22 mouse cellular contexts compared by ENCODE assay signal in the genomic region with DNA sequence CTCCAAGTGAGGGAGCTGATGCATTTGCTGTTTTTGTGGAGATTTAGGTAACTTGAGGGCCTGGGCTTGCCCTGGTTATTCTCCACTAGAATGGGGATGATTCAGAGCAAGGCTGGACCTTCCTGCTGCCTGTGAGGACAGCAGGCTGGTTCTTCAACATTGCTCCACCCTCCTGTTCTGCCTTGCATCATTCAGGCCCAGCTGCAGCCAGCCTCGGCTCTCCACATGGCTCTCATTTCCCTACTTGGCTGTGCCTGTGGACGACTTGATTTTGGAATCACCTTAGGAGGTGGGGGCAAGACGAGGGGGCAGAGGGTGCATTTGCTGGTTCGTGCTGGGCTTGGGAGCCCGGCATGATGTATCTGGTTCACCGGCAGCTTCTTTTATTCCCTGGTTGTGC. TPM values are rescaled to one million over a fixed set of nuclear protein-coding genes. Genes with fewer than 3 reads are reported as not detected.
DNase-seq lines count a peak whose midpoint lies in the region; ATAC-seq lines count a peak whose summit lies in the region.
"Had no signal": no experiment of that assay in that cellular context is flagged by ENCODE, and none has a peak within 500 bp of the region (broad histone marks: within the 10 kb centered on the region; RNA-seq: fewer than 3 reads in every experiment).

No protein-coding gene starts in this region.

- no peak overlapping the region for H3K4me3 ChIP-seq in heart, embryonic 12.5 days
- H3K4me3 ChIP-seq in limb, embryonic 10.5 days, result no peak overlapping the region
- H3K4me3 ChIP-seq in midbrain, embryonic 16.5 days (ENCODE audit: low read depth, low read length), result no peak overlapping the region
- H3K4me3 ChIP-seq: erythroblast, embryonic 14.5 days; forebrain, embryonic 15.5 days; liver, embryonic 15.5 days; neural tube, embryonic 15.5 days had no signal

- no peaks in the 10 kb centered on the region for H3K4me1 ChIP-seq in heart, embryonic 12.5 days (replicated peaks)
- peaks cover 23% of the 10 kb centered on the region for H3K4me1 ChIP-seq in limb, embryonic 10.5 days
- no peaks in the 10 kb centered on the region for H3K4me1 ChIP-seq in midbrain, embryonic 16.5 days (ENCODE audit: control insufficient read depth, insufficient read depth, low read length)
- H3K4me1 ChIP-seq: forebrain, embryonic 15.5 days; liver, embryonic 15.5 days; neural tube, embryonic 15.5 days had no signal

- ATAC-seq in heart, embryonic 12.5 days (ENCODE audit: insufficient number of reproducible peaks, low FRiP score), result no peak
- ATAC-seq in midbrain, embryonic 16.5 days, result no peak
- ATAC-seq: forebrain, embryonic 15.5 days; hindbrain, postnatal 0 days had no signal

- no peaks in the 10 kb centered on the region for H3K9me3 ChIP-seq in heart, embryonic 12.5 days (replicated peaks)
- H3K9me3 ChIP-seq in limb, embryonic 10.5 days (replicated peaks), result no peaks in the 10 kb centered on the region
- H3K9me3 ChIP-seq in midbrain, embryonic 16.5 days (replicated peaks; ENCODE audit: control insufficient read depth, low read length, poor library complexity, severe bottlenecking), result no peaks in the 10 kb centered on the region
- H3K9me3 ChIP-seq: forebrain, embryonic 15.5 days; liver, embryonic 15.5 days; neural tube, embryonic 15.5 days had no signal

- H3K4me2 ChIP-seq in heart, embryonic 12.5 days, result no peak overlapping the region
- H3K4me2 ChIP-seq in midbrain, embryonic 16.5 days (ENCODE audit: low read length), result no peak overlapping the region
- H3K4me2 ChIP-seq: forebrain, embryonic 15.5 days; liver, embryonic 15.5 days; midbrain, embryonic 11.5 days; neural tube, embryonic 15.5 days had no signal

- H3K36me3 ChIP-seq in heart, embryonic 12.5 days, result no peaks in the 10 kb centered on the region
- H3K36me3 ChIP-seq in limb, embryonic 10.5 days, result no peaks in the 10 kb centered on the region
- no peaks in the 10 kb centered on the region for H3K36me3 ChIP-seq in midbrain, embryonic 16.5 days (ENCODE audit: control insufficient read depth, insufficient read depth, low read length)
- H3K36me3 ChIP-seq: forebrain, embryonic 15.5 days; liver, embryonic 15.5 days; neural tube, embryonic 15.5 days had no signal

- DNase-seq in heart, adult 18-20 months, result peak; percentile 64 to 73
- DNase-seq in urinary bladder, postnatal 25 days (ENCODE audit: low spot score), result peak; percentile 11
- no peak for DNase-seq in urinary bladder, postnatal 10 days (ENCODE audit: low spot score)
- DNase-seq in limb, embryonic 10.5 days (ENCODE audit: low spot score), result no peak
- DNase-seq in layer of hippocampus, postnatal 10 days (ENCODE audit: low spot score in 2 of 2), result no peak
- DNase-seq: adrenal gland, postnatal 10 days; B cell, adult 2 months; cerebellum, adult 18-20 months; cerebellum, postnatal 36 days; kidney, adult 18-20 months; kidney, postnatal 14 days; layer of hippocampus, adult 9-11 months; right cerebral cortex, postnatal 4 days had no signal

- 69% methylated on average over 6 of the region's 6 CpGs for WGBS in heart, embryonic 12.5 days
- WGBS in limb, embryonic 10.5 days, result 72% methylated on average over 6 of the region's 6 CpGs
- WGBS in midbrain, embryonic 16.5 days, result 70% methylated on average over 6 of the region's 6 CpGs

- H3K27ac ChIP-seq in heart, embryonic 12.5 days (ENCODE audit: poor library complexity, severe bottlenecking), result no peak overlapping the region
- 0 out of 2 replicates have a peak overlapping the region, but pooled peaks have one; percentile 30 for H3K27ac ChIP-seq in limb, embryonic 10.5 days
- no peak overlapping the region for H3K27ac ChIP-seq in midbrain, embryonic 16.5 days (ENCODE audit: low read length)
- H3K27ac ChIP-seq: forebrain, embryonic 15.5 days; hindbrain, postnatal 0 days; liver, embryonic 15.5 days; macrophage; neural tube, embryonic 15.5 days had no signal

- no peak overlapping the region for H3K9ac ChIP-seq in heart, embryonic 12.5 days
- H3K9ac ChIP-seq in midbrain, embryonic 16.5 days (ENCODE audit: low read depth, low read length), result no peak overlapping the region
- H3K9ac ChIP-seq: forebrain, embryonic 15.5 days; liver, embryonic 15.5 days; neural tube, embryonic 15.5 days had no signal

- H3K27me3 ChIP-seq in heart, embryonic 12.5 days (replicated peaks), result no peaks in the 10 kb centered on the region
- no peaks in the 10 kb centered on the region for H3K27me3 ChIP-seq in limb, embryonic 10.5 days (ENCODE audit: low read depth, poor library complexity, severe bottlenecking)
- no peaks in the 10 kb centered on the region for H3K27me3 ChIP-seq in midbrain, embryonic 16.5 days (ENCODE audit: control insufficient read depth, insufficient read depth, low read depth, low read length)
- H3K27me3 ChIP-seq: forebrain, embryonic 15.5 days; liver, embryonic 15.5 days; neural tube, embryonic 15.5 days had no signal

RNA-seq across cellular contexts. Expression of gene Bmp6, which starts 53.8 kb away (rescaled TPM):
- total RNA-seq in heart, adult 18-20 months (2021), result 10 to 100 TPM; 19.7 to 23.4 TPM
- polyA plus RNA-seq in heart, embryonic 12.5 days (2016; fragmentation: Nextera tagmentation; extraction: Ambion mirVana), result 4.6 and 4.7 TPM in 2 replicates
- 0.23 and 0.30 TPM in 2 replicates for polyA plus RNA-seq in limb, embryonic 10.5 days (2016; fragmentation: Nextera tagmentation; extraction: Ambion mirVana)
- 2.2 and 2.3 TPM in 2 replicates for polyA plus RNA-seq in midbrain, embryonic 16.5 days (2015; fragmentation: Nextera tagmentation; extraction: Ambion mirVana)
- total RNA-seq in layer of hippocampus, postnatal 10 days (2021), result 1 to 10 TPM; 6.9 to 8.3 TPM
- polyA plus RNA-seq: erythroblast, embryonic 14.5 days; macrophage had no signal

Comparison
In these comparisons a context has a peak if more than half of its experiments do, and no peak if none do; other contexts are left out.
1. DNase-seq: peak in heart, adult 18-20 months (2 of 2) and urinary bladder, postnatal 25 days (single experiment); none in urinary bladder, postnatal 10 days (single experiment), limb, embryonic 10.5 days (single experiment) and layer of hippocampus, postnatal 10 days (0 of 2).